Mouse (Mus musculus) ES-E14 (cell line): ENCODE measurements at regions not wholly inside any gene's neighbourhood (a gene's known extent, or its start where the extent isn't known, plus 50 kb on each side); places are given as distances from the start of the nearest gene placed in this dataset.

Experiments used
- DNase-seq: peaks from one replicate; pipeline ENCODE4 v3.0.0-alpha.2; 2013; ENCODE audit warnings: low read depth, low spot score
- H3K27ac ChIP-seq: 2 replicates; pipeline ENCODE4 v1.5.1; 2012; ENCODE audit warnings: low read depth, mild to moderate bottlenecking, low read length, moderate library complexity, mixed read lengths; ENCODE audit not compliant: poor library complexity, insufficient read depth, severe bottlenecking
- H3K36me3 ChIP-seq: 2 replicates; pipeline ENCODE4 v1.6.1; 2012; ENCODE audit warnings: mild to moderate bottlenecking, low read length, moderate library complexity, mixed read lengths; ENCODE audit not compliant: control insufficient read depth, poor library complexity, insufficient read depth, severe bottlenecking
- H3K4me1 ChIP-seq, 2 experiments: fragments of 150-350 bp in 1 of 2; sonication (generic) in 1 of 2; 2 replicates each; pipeline ENCODE4 v1.6.1; 2012; ENCODE audit warnings: low read length in 2 of 2, mild to moderate bottlenecking in 1 of 2, mixed read lengths in 1 of 2; ENCODE audit not compliant: control insufficient read depth in 2 of 2, insufficient read depth in 2 of 2, poor library complexity in 1 of 2
- H3K4me3 ChIP-seq, 2 experiments: fragments of 150-350 bp in 1 of 2; sonication (generic) in 1 of 2; 2 replicates each; pipeline ENCODE4 v1.5.1; 2012; ENCODE audit warnings: low read length in 2 of 2, low read depth in 1 of 2, mild to moderate bottlenecking in 1 of 2, mixed read lengths in 1 of 2; ENCODE audit not compliant: insufficient read depth in 1 of 2, poor library complexity in 1 of 2, severe bottlenecking in 1 of 2
- H3K9ac ChIP-seq: 2 replicates; pipeline ENCODE4 v1.6.1; 2012; ENCODE audit warnings: low read depth, mild to moderate bottlenecking, low read length, mixed read lengths; ENCODE audit not compliant: poor library complexity, insufficient read depth, severe bottlenecking
- H3K9me3 ChIP-seq: fragments of 150-350 bp; sonication (generic); 2 replicates; pipeline ENCODE4 v1.6.1; 2012; ENCODE audit warnings: low read depth, mild to moderate bottlenecking, low read length; ENCODE audit not compliant: control insufficient read depth, insufficient read depth
- CHD2 ChIP-seq: IDR thresholded peaks from 2 replicates; pipeline ENCODE4 v1.6.1; 2014; ENCODE audit warnings: mild to moderate bottlenecking, low read depth, low read length, inconsistent platforms
- HCFC1 ChIP-seq: IDR thresholded peaks from 2 replicates; pipeline ENCODE4 v1.6.1; 2012; ENCODE audit warnings: low read length, inconsistent platforms, borderline replicate concordance; ENCODE audit not compliant: insufficient read depth
- MAFK ChIP-seq: IDR thresholded peaks from 2 replicates; pipeline ENCODE4 v1.6.1; 2014; ENCODE audit warnings: mild to moderate bottlenecking, low read depth, low read length, inconsistent platforms; ENCODE audit not compliant: insufficient read depth
- ZC3H11A ChIP-seq: IDR thresholded peaks from 2 replicates; pipeline ENCODE4 v1.6.1; 2012; ENCODE audit warnings: low read depth, mild to moderate bottlenecking, inconsistent platforms, low read length, borderline replicate concordance
- ZNF384 ChIP-seq: IDR thresholded peaks from 2 replicates; pipeline ENCODE4 v1.6.1; 2012; ENCODE audit warnings: low read depth, low read length, inconsistent platforms
- in situ Hi-C, 2 experiments: fragments of 600-800 bp; cut with MboI; formaldehyde crosslinking; loops; one replicate each; pipeline ENCODE4 v1.15.1; 2025; ENCODE audit warnings: low sequenced_read_pairs in 2 of 2, inconsistent platforms in 1 of 2; ENCODE audit not compliant: unreplicated experiment in 2 of 2

DNA sequence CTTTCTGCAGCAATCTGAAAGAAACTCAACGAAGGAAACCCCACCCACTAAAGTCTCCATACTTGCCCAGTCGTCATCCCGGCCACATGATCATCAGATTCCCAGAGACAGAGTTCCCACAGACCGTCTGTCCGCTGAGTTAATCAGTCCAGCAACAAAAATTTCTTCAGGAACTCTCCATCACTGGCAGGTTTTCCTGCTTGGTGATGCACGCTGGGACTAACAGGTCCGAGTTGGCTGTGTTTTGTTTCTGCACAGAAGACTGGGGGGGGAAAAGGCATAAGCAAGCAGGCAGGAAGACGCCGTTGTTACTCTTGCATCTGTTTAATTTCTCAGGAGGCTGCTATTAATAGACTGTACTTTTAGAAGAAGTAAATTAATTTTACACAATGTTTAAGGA lies 215.3 kb upstream of the Sox2 start:
- in situ Hi-C loops, result no loop called here
- H3K4me1 ChIP-seq, result no peaks in the 10 kb centered on the region
- no peak overlapping the region for H3K9ac ChIP-seq
- no peak overlapping the region for H3K4me3 ChIP-seq
- no peak overlapping the region for H3K27ac ChIP-seq
- no peak for DNase-seq
- no peak for TF ChIP-seq HCFC1
- no peak for TF ChIP-seq ZNF384
- no peak for TF ChIP-seq CHD2
- no peak for TF ChIP-seq ZC3H11A
- TF ChIP-seq MAFK, result no peak
- no peaks in the 10 kb centered on the region for H3K36me3 ChIP-seq
- H3K9me3 ChIP-seq, result no peaks in the 10 kb centered on the region

DNA sequence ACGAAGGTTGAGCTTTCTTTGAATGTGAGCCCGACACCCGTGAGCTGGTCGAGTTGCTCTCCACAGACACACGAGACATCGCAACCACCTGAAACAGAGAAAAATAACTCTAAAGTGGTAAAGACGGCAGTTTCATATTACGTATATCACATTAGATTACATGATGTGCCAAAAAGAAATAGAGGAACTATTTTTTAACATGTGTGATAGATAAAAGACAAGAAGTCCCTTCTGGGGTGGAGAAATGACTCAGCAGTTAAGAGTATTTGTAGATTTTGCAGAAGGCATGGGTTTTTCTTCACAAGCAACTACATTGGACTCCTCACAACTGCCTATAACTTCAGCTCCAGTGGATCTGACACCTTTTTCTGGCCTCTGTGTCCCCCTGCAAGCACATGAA lies 222.2 kb upstream of the Sox2 start:
- in situ Hi-C loops, result no loop called here
- TF ChIP-seq ZNF384 (no peak), MAFK (no peak), ZC3H11A (no peak), CHD2 (no peak), HCFC1 (no peak)
- H3K36me3 ChIP-seq, result no peaks in the 10 kb centered on the region
- no peak for DNase-seq
- H3K4me1 ChIP-seq, result no peaks in the 10 kb centered on the region
- H3K27ac ChIP-seq, result no peak overlapping the region
- H3K4me3 ChIP-seq, result no peak overlapping the region
- no peaks in the 10 kb centered on the region for H3K9me3 ChIP-seq
- H3K9ac ChIP-seq, result no peak overlapping the region

DNA sequence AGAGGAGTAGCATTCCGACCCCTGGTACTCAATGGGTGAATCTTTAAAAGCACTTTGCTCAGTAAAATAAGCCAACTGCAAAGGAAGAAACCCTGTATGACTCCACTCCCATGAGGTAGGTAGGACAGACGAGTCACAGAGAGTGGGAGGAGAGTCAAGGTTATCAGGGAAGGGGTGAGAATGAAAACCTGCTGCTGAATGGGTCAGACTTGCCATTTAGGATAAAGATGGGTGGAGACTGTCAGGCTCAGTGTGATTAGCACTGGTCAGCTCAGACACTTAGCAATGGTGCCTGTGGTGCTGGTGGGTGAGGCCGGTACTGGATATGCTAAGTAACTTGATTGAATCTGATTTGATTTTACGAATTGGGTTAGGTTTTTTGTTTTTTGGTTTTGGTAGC lies 222.7 kb upstream of the Sox2 start:
- TF ChIP-seq ZC3H11A (no peak), MAFK (no peak), ZNF384 (no peak), CHD2 (no peak), HCFC1 (no peak)
- no peak overlapping the region for H3K27ac ChIP-seq
- no peaks in the 10 kb centered on the region for H3K9me3 ChIP-seq
- no peak overlapping the region for H3K9ac ChIP-seq
- no peak overlapping the region for H3K4me3 ChIP-seq
- no peak for DNase-seq
- in situ Hi-C loops, result no loop called here
- H3K36me3 ChIP-seq, result no peaks in the 10 kb centered on the region
- no peaks in the 10 kb centered on the region for H3K4me1 ChIP-seq

DNA sequence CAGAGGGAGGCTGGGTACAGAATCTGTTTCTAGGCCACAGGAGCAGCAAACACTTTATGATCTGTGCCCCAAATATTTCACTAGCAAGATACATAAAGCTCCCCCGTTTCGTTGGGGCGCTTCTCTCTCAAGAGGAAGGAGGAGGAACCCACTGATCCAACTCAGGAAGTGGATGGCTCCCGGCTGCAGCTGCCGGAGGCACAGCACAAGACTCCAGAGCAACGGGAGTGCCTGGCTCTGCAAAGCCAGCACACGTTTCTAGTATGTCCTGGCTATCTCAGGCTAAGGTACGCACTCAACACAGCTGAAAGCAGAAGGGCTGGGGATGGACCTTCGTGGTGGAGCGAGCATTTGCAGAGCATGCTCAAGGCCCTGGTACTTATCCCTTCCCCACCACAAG lies 223.2 kb upstream of the Sox2 start:
- Histone ChIP-seq H3K27ac (no peak overlapping the region), H3K36me3 (no peaks in the 10 kb centered on the region), H3K9ac (no peak overlapping the region), H3K4me1 (no peaks in the 10 kb centered on the region), H3K9me3 (no peaks in the 10 kb centered on the region), H3K4me3 (no peak overlapping the region)
- no peak for DNase-seq
- in situ Hi-C loops, result no loop called here
- no peak for TF ChIP-seq ZC3H11A
- no peak for TF ChIP-seq ZNF384
- no peak for TF ChIP-seq CHD2
- no peak for TF ChIP-seq MAFK
- no peak for TF ChIP-seq HCFC1

DNA sequence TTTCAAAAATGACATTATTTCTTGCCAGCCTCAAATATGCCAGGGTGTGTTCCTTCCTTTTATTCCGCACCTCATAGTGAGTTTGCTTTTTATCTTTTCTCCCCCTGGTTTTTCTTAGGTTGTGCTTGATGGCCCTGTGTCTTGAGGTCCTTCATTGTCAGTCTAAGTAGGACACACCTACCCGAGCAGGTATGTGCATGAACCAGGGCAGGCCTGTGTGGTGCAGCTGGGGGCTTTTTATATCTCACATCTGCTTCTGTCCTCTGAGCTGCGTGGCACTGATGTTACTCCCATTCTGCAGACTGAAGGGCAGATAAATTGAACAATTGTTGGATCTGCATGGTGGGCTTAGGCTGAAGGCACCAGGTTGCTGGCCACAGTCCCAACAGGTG lies 238.3 kb upstream of the Sox2 start:
- H3K9me3 ChIP-seq, result no peaks in the 10 kb centered on the region

More for the DNA sequence above, 238.3 kb upstream of the Sox2 start:
- in situ Hi-C loops, result no loop called here
- Histone ChIP-seq H3K36me3 (no peaks in the 10 kb centered on the region), H3K4me3 (no peak overlapping the region), H3K9ac (no peak overlapping the region), H3K27ac (no peak overlapping the region), H3K4me1 (no peaks in the 10 kb centered on the region)
- TF ChIP-seq HCFC1 (no peak), ZNF384 (no peak), CHD2 (no peak), MAFK (no peak), ZC3H11A (no peak)
- no peak for DNase-seq
